Mouse (Mus musculus) CH12.LX (cell line): Measurements from ENCODE around the gene Cd8b1. TPM values are rescaled to one million over a fixed set of nuclear protein-coding genes. Genes with fewer than 3 reads are reported as not detected.

Source experiments
- DNase-seq: peaks from one replicate; pipeline ENCODE4 v3.0.0-alpha.2; 2013; ENCODE audit errors: extremely low read depth
- H3K27ac ChIP-seq: 2 replicates; pipeline ENCODE4 v1.5.1; 2012; ENCODE audit warnings: low read depth, mild to moderate bottlenecking, control low read depth, moderate library complexity; ENCODE audit not compliant: insufficient read depth
- H3K27me3 ChIP-seq: replicated peaks from 2 replicates; pipeline ENCODE3; 2012; ENCODE audit warnings: inconsistent platforms
- H3K36me3 ChIP-seq, 2 experiments: replicated peaks in 1 of 2; 2 replicates each; pipeline versions ENCODE3 to v1.6.1; 2012; ENCODE audit warnings: inconsistent platforms in 1 of 2, low read length in 1 of 2, mild to moderate bottlenecking in 1 of 2, mixed read lengths in 1 of 2, moderate library complexity in 1 of 2; ENCODE audit not compliant: control insufficient read depth in 1 of 2, insufficient read depth in 1 of 2
- H3K4me1 ChIP-seq, 2 experiments: 2 replicates each; pipeline ENCODE4 v1.6.1; 2012; ENCODE audit warnings: inconsistent platforms in 1 of 2, moderate library complexity in 1 of 2; ENCODE audit not compliant: insufficient read depth in 2 of 2, control insufficient read depth in 1 of 2
- H3K4me2 ChIP-seq: 2 replicates; pipeline ENCODE4 v1.6.1; 2012; ENCODE audit warnings: low read depth, mild to moderate bottlenecking, control low read depth; ENCODE audit not compliant: poor library complexity, insufficient read depth, severe bottlenecking
- H3K4me3 ChIP-seq, 3 experiments: fragments of 150-350 bp in 1 of 3; sonication (generic) in 1 of 3; replicated peaks in 1 of 3; 2 replicates each; pipeline versions ENCODE3 to v1.5.1; 2011 to 2012; ENCODE audit warnings: low read depth in 2 of 3, low read length in 2 of 3, mild to moderate bottlenecking in 2 of 3, moderate library complexity in 2 of 3, control low read depth in 1 of 3, improper control_type of control experiment in 1 of 3, inconsistent platforms in 1 of 3, mixed read lengths in 1 of 3; ENCODE audit not compliant: poor library complexity in 1 of 3
- H3K79me2 ChIP-seq: replicated peaks from 2 replicates; pipeline ENCODE4 v1.6.1; 2012; ENCODE audit warnings: mild to moderate bottlenecking, moderate library complexity; ENCODE audit not compliant: control insufficient read depth, poor library complexity, insufficient read depth, severe bottlenecking; ENCODE audit errors: extremely low read depth
- H3K9ac ChIP-seq: 2 replicates; pipeline ENCODE4 v1.6.1; 2012; ENCODE audit warnings: low read depth, mild to moderate bottlenecking, control low read depth, moderate library complexity; ENCODE audit not compliant: insufficient read depth
- H3K9me3 ChIP-seq: replicated peaks from 2 replicates; pipeline ENCODE3; 2012; ENCODE audit warnings: low read length, inconsistent platforms, mixed read lengths
- CTCF ChIP-seq, 2 experiments: IDR thresholded peaks in 1 of 2; conservative IDR thresholded peaks in 1 of 2; 2 replicates each; pipeline ENCODE4 v1.5.1; 2011 to 2012; ENCODE audit warnings: low read depth in 2 of 2, low read length in 2 of 2, improper control_type of control experiment in 1 of 2, inconsistent platforms in 1 of 2, mild to moderate bottlenecking in 1 of 2, moderate library complexity in 1 of 2
- EP300 ChIP-seq: IDR thresholded peaks from 2 replicates; pipeline ENCODE4 v1.6.1; 2011; ENCODE audit warnings: low read length, improper control_type of control experiment
- GABPA ChIP-seq: IDR thresholded peaks from 2 replicates; pipeline ENCODE4 v1.6.1; 2012; ENCODE audit warnings: low read depth, low read length, improper control_type of control experiment, inconsistent platforms; ENCODE audit not compliant: insufficient replicate concordance
- HCFC1 ChIP-seq: IDR thresholded peaks from 2 replicates; pipeline ENCODE4 v1.6.1; 2012; ENCODE audit warnings: low read depth, mild to moderate bottlenecking, inconsistent platforms, low read length, improper control_type of control experiment
- JUN ChIP-seq: IDR thresholded peaks from 2 replicates; pipeline ENCODE4 v1.6.1; 2011; ENCODE audit warnings: low read depth, mild to moderate bottlenecking, low read length, improper control_type of control experiment, moderate library complexity; ENCODE audit not compliant: insufficient read depth
- JUND ChIP-seq: conservative IDR thresholded peaks from 2 replicates; pipeline ENCODE4 v1.6.1; 2011; ENCODE audit warnings: low read depth, low read length, improper control_type of control experiment
- MXI1 ChIP-seq: IDR thresholded peaks from 2 replicates; pipeline ENCODE4 v1.6.1; 2011; ENCODE audit warnings: mild to moderate bottlenecking, low read depth, low read length, improper control_type of control experiment
- MYC ChIP-seq: IDR thresholded peaks from 2 replicates; pipeline ENCODE4 v1.6.1; 2011; ENCODE audit warnings: low read depth, mild to moderate bottlenecking, improper control_type of control experiment, low read length
- NELFE ChIP-seq: IDR thresholded peaks from 2 replicates; pipeline ENCODE4 v1.6.1; 2011; ENCODE audit warnings: low read depth, low read length, improper control_type of control experiment
- PAX5 ChIP-seq: IDR thresholded peaks from 2 replicates; pipeline ENCODE4 v1.6.1; 2012; ENCODE audit warnings: low read length, inconsistent platforms, mixed read lengths
- RAD21 ChIP-seq: IDR thresholded peaks from 2 replicates; pipeline ENCODE4 v1.6.1; 2011; ENCODE audit warnings: low read depth, mild to moderate bottlenecking, low read length, improper control_type of control experiment, moderate library complexity
- SIN3A ChIP-seq: IDR thresholded peaks from 2 replicates; pipeline ENCODE4 v1.6.1; 2012; ENCODE audit warnings: low read length, improper control_type of control experiment, inconsistent platforms
- SMC3 ChIP-seq: IDR thresholded peaks from 2 replicates; pipeline ENCODE4 v1.6.1; 2011; ENCODE audit warnings: low read depth, low read length, improper control_type of control experiment
- TBP ChIP-seq: conservative IDR thresholded peaks from 2 replicates; pipeline ENCODE4 v1.6.1; 2011; ENCODE audit warnings: low read depth, low read length, improper control_type of control experiment
- UBTF ChIP-seq: IDR thresholded peaks from 2 replicates; pipeline ENCODE4 v1.6.1; 2012; ENCODE audit warnings: low read depth, mild to moderate bottlenecking, inconsistent platforms, low read length, improper control_type of control experiment, moderate library complexity
- USF1 ChIP-seq: IDR thresholded peaks from 2 replicates; pipeline ENCODE4 v1.6.1; 2014; ENCODE audit warnings: low read depth, mild to moderate bottlenecking, inconsistent platforms, low read length, improper control_type of control experiment
- USF2 ChIP-seq: conservative IDR thresholded peaks from 2 replicates; pipeline ENCODE4 v1.6.1; 2011; ENCODE audit warnings: low read depth, low read length, improper control_type of control experiment
- ZMIZ1 ChIP-seq: IDR thresholded peaks from 2 replicates; pipeline ENCODE4 v1.6.1; 2012; ENCODE audit warnings: low read depth, mild to moderate bottlenecking, inconsistent platforms, low read length, improper control_type of control experiment
- ZNF384 ChIP-seq: IDR thresholded peaks from 2 replicates; pipeline ENCODE4 v1.6.1; 2012; ENCODE audit warnings: low read depth, low read length, improper control_type of control experiment, inconsistent platforms
- dilution Hi-C: fragments of 300-500 bp; cut with MboI; formaldehyde crosslinking; loops from 2 replicates; pipeline ENCODE4 v1.14.3; 2020; ENCODE audit warnings: low sequenced_read_pairs; ENCODE audit not compliant: extremely low pct_unique_long_range_greater_than_20kb, extremely low pct_ligation_motif_present
- in situ Hi-C: fragments of 300-500 bp; cut with MboI; formaldehyde crosslinking; loops from 3 replicates; pipeline ENCODE4 v1.14.3; 2019; ENCODE audit warnings: low sequenced_read_pairs, low pct_ligation_motif_present, low pct_unique_long_range_greater_than_20kb, mixed read lengths
- polyA plus RNA-seq: library from polyadenylated mRNA; unstranded; fragments of >175 nt; gene quantifications from 2 replicates; pipeline ENCODE4 v1.2.1, GENCODE M21; 2012; ENCODE audit warnings: low read depth; ENCODE audit not compliant: insufficient read length
- total RNA-seq, 2 experiments: library from RNA; depleted of rRNA; stranded (reverse); fragments of 300-350 nt in 1 of 2; fragments of >200 nt in 1 of 2; gene quantifications; 2 replicates each; pipeline ENCODE4 v1.2.3; 2012 to 2014

Gene Cd8b1
- total and polyA plus RNA-seq, 3 experiments = 0.25 to 0.51 (median 0.30) TPM

GRCm38 (mm10) chr6:71341179-71341578 lies 18.6 kb downstream of the Cd8b1 start:
- in situ Hi-C loops = no loop called here
- no peaks in the 10 kb centered on the region for H3K27me3 ChIP-seq
- H3K9ac ChIP-seq = no peak overlapping the region
- H3K4me1 ChIP-seq = no peaks in the 10 kb centered on the region
- H3K9me3 ChIP-seq = no peaks in the 10 kb centered on the region
- TF ChIP-seq ZMIZ1 = no peak
- no peak for TF ChIP-seq CTCF (conservative IDR thresholded peaks at IDR 0.05 in 1 of 2, IDR thresholded peaks at IDR 0.05 in 1 of 2; ENCODE audit: low read depth in 2 of 2, low read length in 2 of 2)
- no peak for TF ChIP-seq JUND
- no peak for TF ChIP-seq RAD21
- no peak for TF ChIP-seq NELFE
- TF ChIP-seq GABPA = no peak
- TF ChIP-seq HCFC1 = no peak
- TF ChIP-seq USF2 = no peak
- no peak for TF ChIP-seq TBP
- TF ChIP-seq JUN = no peak
- TF ChIP-seq MXI1 = no peak
- no peak for TF ChIP-seq UBTF
- no peak for TF ChIP-seq USF1
- no peak for TF ChIP-seq PAX5
- TF ChIP-seq ZNF384 = no peak
- TF ChIP-seq EP300 = no peak
- TF ChIP-seq MYC = no peak
- no peak for TF ChIP-seq SMC3
- TF ChIP-seq SIN3A = no peak
- no peak for DNase-seq
- no peaks in the 10 kb centered on the region for H3K36me3 ChIP-seq
- H3K4me3 ChIP-seq = no peak overlapping the region
- no peak overlapping the region for H3K27ac ChIP-seq
- H3K4me2 ChIP-seq = no peak overlapping the region; the same call in 1 of the 2 replicates
- H3K79me2 ChIP-seq = no peaks in the 10 kb centered on the region
- dilution Hi-C loops = no loop called here

- H3K36me3 ChIP-seq = no peaks in the 10 kb centered on the region
- dilution Hi-C loops (no loop called here), in situ Hi-C loops (no loop called here)
- H3K27me3 ChIP-seq = no peaks in the 10 kb centered on the region
- no peak overlapping the region for H3K9ac ChIP-seq
- H3K4me3 ChIP-seq = no peak overlapping the region
- no peak for DNase-seq
- no peak overlapping the region for H3K4me2 ChIP-seq
- peaks cover 0 to 8% of the 10 kb centered on the region in 2 experiments; a peak in 1 of 4 replicates for H3K4me1 ChIP-seq
- no peaks in the 10 kb centered on the region for H3K79me2 ChIP-seq
- TF ChIP-seq ZNF384 (no peak), CTCF (conservative IDR thresholded peaks at IDR 0.05 in 1 of 2, IDR thresholded peaks at IDR 0.05 in 1 of 2; ENCODE audit: low read depth in 2 of 2, low read length in 2 of 2) (0 out of 4 replicates have a peak, but pooled peaks of 1 of the 2 experiments have one; percentile 13)
- peaks cover 3% of the 10 kb centered on the region for H3K9me3 ChIP-seq
- no peak overlapping the region for H3K27ac ChIP-seq
Measured at GRCm38 (mm10) chr6:71348006-71348405, 25.4 kb downstream of the Cd8b1 start.
